Mouse (Mus musculus) layer of hippocampus, adult 8-10 months (tissue): ENCODE measurements around the gene Aldh1a1. TPM values are rescaled to one million over a fixed set of nuclear protein-coding genes. Genes with fewer than 3 reads are reported as not detected.
A peak's percentile ranks its signal among the peaks of the same experiment; 100 is the strongest.
"Not testable (repeated sequence)": the region's sequence is repeated elsewhere in the genome, so short reads cannot be mapped to it uniquely, and the experiment has no call there.

Source experiments
- DNase-seq, 2 experiments: peaks; one replicate each; pipeline ENCODE4 v3.0.0; 2022; ENCODE audit warnings: low spot score in 2 of 2
- total RNA-seq, 4 experiments: library from RNA; stranded (reverse); gene quantifications; 2 replicates each; pipeline ENCODE4 v1.2.4; 2022

Aldh1a1 gene
- total RNA-seq = 10 to 100 TPM; 47.5 to 57.6 (median 51.5) TPM

GRCm38 (mm10) chr19:20492491-20492890, at the start of gene Aldh1a1:
Gene Aldh1a1, plus strand, starts transcription at chr19:20492715.
- DNase-seq = no peak

GRCm38 (mm10) chr19:20447807-20448206, 44.7 kb upstream of the Aldh1a1 start:
- no peak for DNase-seq

- DNase-seq = peak; percentile 3 to 18
Observed at GRCm38 (mm10) chr19:20449546-20449945, 43.0 kb upstream of the Aldh1a1 start.

GRCm38 (mm10) chr19:20451045-20451444, 41.5 kb upstream of the Aldh1a1 start:
- no peak for DNase-seq

GRCm38 (mm10) chr19:20484497-20484896, 8.0 kb upstream of the Aldh1a1 start:
- DNase-seq = no peak

GRCm38 (mm10) chr19:20491950-20492349, 565 bp upstream of the Aldh1a1 start:
- no peak for DNase-seq

GRCm38 (mm10) chr19:20496476-20496875, 4.0 kb downstream of the Aldh1a1 start:
- no peak for DNase-seq

GRCm38 (mm10) chr19:20505359-20505758, 12.8 kb downstream of the Aldh1a1 start:
- DNase-seq = no peak

GRCm38 (mm10) chr19:20506936-20507615, 14.6 kb downstream of the Aldh1a1 start:
- DNase-seq = no peak

- no peak for DNase-seq
Observed at GRCm38 (mm10) chr19:20508609-20509008, 16.1 kb downstream of the Aldh1a1 start.

- no peak for DNase-seq
Observed at GRCm38 (mm10) chr19:20511971-20512370, 19.5 kb downstream of the Aldh1a1 start.

- no peak for DNase-seq
Observed at GRCm38 (mm10) chr19:20513181-20513580, 20.7 kb downstream of the Aldh1a1 start.

GRCm38 (mm10) chr19:20513688-20514361, 21.3 kb downstream of the Aldh1a1 start:
- DNase-seq = no peak

GRCm38 (mm10) chr19:20516481-20516880, 24.0 kb downstream of the Aldh1a1 start:
- DNase-seq = no peak

- DNase-seq = not testable (repeated sequence)
Observed at GRCm38 (mm10) chr19:20529156-20529555, 36.6 kb downstream of the Aldh1a1 start.

- no peak for DNase-seq
Observed at GRCm38 (mm10) chr19:20529921-20530696, 37.6 kb downstream of the Aldh1a1 start.

GRCm38 (mm10) chr19:20536538-20536937, 44.0 kb downstream of the Aldh1a1 start:
- DNase-seq = peak; percentile 38 to 45

- DNase-seq = no peak
Observed at GRCm38 (mm10) chr19:20541044-20541443, 48.5 kb downstream of the Aldh1a1 start.

- DNase-seq = no peak
Observed at GRCm38 (mm10) chr19:20541924-20542323, 49.4 kb downstream of the Aldh1a1 start.

- no peak for DNase-seq
Observed at GRCm38 (mm10) chr19:20543816-20544215, 51.3 kb downstream of the Aldh1a1 start.

GRCm38 (mm10) chr19:20544941-20545340, 52.4 kb downstream of the Aldh1a1 start:
- no peak for DNase-seq

GRCm38 (mm10) chr19:20547025-20547424, 54.5 kb downstream of the Aldh1a1 start:
- no peak for DNase-seq
